Mouse (Mus musculus): ENCODE data around the gene Abcc5. TPM values are rescaled to one million over a fixed set of nuclear protein-coding genes. Genes with fewer than 3 reads are reported as not detected.
A peak's percentile ranks its signal among the peaks of the same experiment; 100 is the strongest.

Gene Abcc5
- 56.0 and 73.1 TPM in 2 replicates for polyA plus RNA-seq (2012; rRNA removed)

DNA sequence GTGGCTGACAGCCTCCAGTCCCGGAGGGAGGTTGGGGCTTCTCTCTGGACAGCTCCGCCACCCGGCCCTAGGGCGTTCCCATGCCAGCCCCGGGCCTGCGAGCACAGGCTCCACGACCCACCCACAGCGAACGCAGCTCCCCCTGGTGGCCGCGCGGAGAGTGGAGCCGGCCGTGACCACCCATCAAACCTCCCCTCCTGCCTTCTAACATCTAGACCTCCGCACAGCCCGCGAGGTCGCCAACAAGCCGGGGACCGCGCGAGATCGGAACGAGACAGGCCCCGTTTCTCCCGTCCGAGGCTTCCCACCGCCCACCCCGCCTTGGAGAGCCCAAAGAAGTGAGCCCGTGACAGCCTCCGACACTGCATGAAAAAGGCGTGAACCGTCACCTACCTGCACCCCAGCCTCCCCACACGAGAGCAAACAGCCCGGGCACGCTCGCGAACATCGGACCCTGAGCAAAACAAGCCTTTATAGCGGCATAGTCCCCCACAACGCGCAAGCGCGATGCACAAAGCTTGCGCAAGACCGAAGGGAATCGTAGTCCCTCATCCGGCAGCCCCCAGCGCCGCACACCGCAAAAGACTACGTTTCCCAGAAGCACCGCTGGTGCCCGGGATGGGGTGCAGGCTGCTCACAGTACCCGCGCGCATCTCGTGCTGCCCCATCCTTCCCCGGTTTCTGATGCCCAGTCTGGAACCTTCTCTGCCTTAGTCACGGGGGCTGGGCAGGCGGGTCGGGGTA lies at the start of gene Abcc5:
TSS of gene Abcc5 (minus strand) at position 540 of the 744 bp plus-strand sequence.
- peak; percentile 73 for TF ChIP-seq CTCF (conservative IDR thresholded peaks at IDR 0.05; ENCODE audit: insufficient read depth, insufficient read length, low read depth, low read length)
- peak; percentile 58 for TF ChIP-seq POLR2A (IDR thresholded peaks at IDR 0.05; ENCODE audit: low read depth, low read length)
- WGBS = under 1% methylated on average over 62 of the region's 62 CpGs

DNA sequence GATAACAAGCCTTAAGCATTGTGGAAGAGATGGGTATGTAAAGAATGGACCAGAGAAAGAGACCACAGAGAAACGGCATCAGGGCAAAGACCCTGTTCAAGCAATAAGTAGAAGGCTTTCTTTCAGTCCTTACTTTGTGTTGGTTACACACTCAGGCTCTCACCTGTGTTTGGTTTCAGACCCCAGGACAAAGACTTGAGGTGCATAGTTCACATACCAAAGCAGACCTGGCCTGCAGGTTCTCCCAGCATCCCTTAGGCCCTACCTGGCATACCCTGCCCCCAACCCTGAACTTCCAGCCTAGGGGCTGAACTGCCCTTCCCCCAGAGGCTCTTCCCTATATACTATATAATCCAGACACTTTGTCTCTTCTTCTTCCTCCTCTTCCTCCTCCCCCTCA lies 49.1 kb upstream of the Abcc5 start:
- Histone ChIP-seq H3K27ac (ENCODE audit: insufficient read depth, low read depth, low read length) (no peak overlapping the region), H3K27me3 (replicated peaks; ENCODE audit: control insufficient read depth, insufficient read depth, low read length) (no peaks in the 10 kb centered on the region), H3K4me3 (ENCODE audit: insufficient read depth, low read depth, low read length) (no peak overlapping the region), H3K36me3 (ENCODE audit: control insufficient read depth, insufficient read depth, low read length) (no peaks in the 10 kb centered on the region), H3K4me1 (ENCODE audit: control insufficient read depth, insufficient read depth, low read length) (peaks cover 8% of the 10 kb centered on the region)
- WGBS = 97% methylated on average over 1 of the region's 1 CpGs
- TF ChIP-seq CTCF (conservative IDR thresholded peaks at IDR 0.05; ENCODE audit: insufficient read depth, insufficient read length, low read depth, low read length) (no peak), POLR2A (IDR thresholded peaks at IDR 0.05; ENCODE audit: low read depth, low read length) (no peak)
- DNase-seq = no peak

More for the DNA sequence above, at the start of gene Abcc5:
- Histone ChIP-seq H3K4me1 (ENCODE audit: control insufficient read depth, insufficient read depth, low read length) (peaks cover 2% of the 10 kb centered on the region; the same call in 1 of the 2 replicates), H3K36me3 (ENCODE audit: control insufficient read depth, insufficient read depth, low read length) (no peaks in the 10 kb centered on the region), H3K27ac (ENCODE audit: insufficient read depth, low read depth, low read length) (peak within 1 kb of the TSS; percentile 58), H3K27me3 (replicated peaks; ENCODE audit: control insufficient read depth, insufficient read depth, low read length) (no peaks in the 10 kb centered on the region), H3K4me3 (ENCODE audit: insufficient read depth, low read depth, low read length) (peak within 1 kb of the TSS; percentile 77)
- DNase-seq = peak; percentile 93

DNA sequence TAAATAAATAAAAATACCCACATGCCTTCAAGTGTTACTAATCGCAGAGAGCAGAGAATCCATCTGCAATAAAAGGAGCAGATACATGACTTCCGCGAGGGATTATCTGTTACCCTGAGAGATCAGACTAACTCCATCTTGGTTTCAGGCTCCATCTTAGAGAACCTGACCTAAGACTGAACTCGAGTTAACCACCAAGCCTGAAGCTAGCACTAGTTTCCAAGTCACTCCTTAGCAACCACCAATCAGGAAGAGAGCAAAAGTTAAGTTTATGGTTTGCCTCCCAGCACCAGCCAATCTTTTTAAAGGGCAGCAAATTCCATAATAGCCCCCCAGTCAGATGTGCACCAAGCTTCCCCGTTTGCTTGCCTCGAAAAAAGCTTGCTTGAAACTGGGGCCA lies 48.6 kb upstream of the Abcc5 start:
- TF ChIP-seq POLR2A (IDR thresholded peaks at IDR 0.05; ENCODE audit: low read depth, low read length) = no peak
- TF ChIP-seq CTCF (conservative IDR thresholded peaks at IDR 0.05; ENCODE audit: insufficient read depth, insufficient read length, low read depth, low read length) = no peak
- 78% methylated on average over 6 of the region's 6 CpGs for WGBS
- H3K36me3 ChIP-seq (ENCODE audit: control insufficient read depth, insufficient read depth, low read length) = no peaks in the 10 kb centered on the region
- H3K4me1 ChIP-seq (ENCODE audit: control insufficient read depth, insufficient read depth, low read length) = peaks cover 8% of the 10 kb centered on the region
- no peak overlapping the region for H3K4me3 ChIP-seq (ENCODE audit: insufficient read depth, low read depth, low read length)
- no peaks in the 10 kb centered on the region for H3K27me3 ChIP-seq (replicated peaks; ENCODE audit: control insufficient read depth, insufficient read depth, low read length)
- H3K27ac ChIP-seq (ENCODE audit: insufficient read depth, low read depth, low read length) = no peak overlapping the region
- no peak for DNase-seq

DNA sequence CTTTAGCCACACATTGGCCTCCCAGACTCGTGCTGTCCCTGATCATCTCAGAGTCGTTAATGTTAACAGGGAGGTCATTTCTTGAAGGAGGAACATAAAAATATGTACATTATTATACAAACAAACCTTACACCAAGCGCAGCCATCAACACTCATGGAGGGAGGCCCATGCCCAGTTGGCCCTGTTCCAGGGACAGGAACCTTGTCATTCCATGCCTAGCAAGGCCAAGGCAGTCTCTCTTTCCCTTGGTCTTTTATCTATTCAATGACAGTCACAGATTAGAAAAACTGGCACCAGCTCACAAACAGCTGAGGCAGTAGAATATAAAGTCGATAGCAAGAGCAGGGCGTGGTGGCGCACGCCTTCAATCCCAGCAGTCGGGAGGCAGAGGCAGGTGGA lies 48.0 kb upstream of the Abcc5 start:
- H3K4me1 ChIP-seq (ENCODE audit: control insufficient read depth, insufficient read depth, low read length) = peaks cover 8% of the 10 kb centered on the region
- H3K36me3 ChIP-seq (ENCODE audit: control insufficient read depth, insufficient read depth, low read length) = no peaks in the 10 kb centered on the region
- DNase-seq = no peak
- H3K27me3 ChIP-seq (replicated peaks; ENCODE audit: control insufficient read depth, insufficient read depth, low read length) = no peaks in the 10 kb centered on the region
- H3K4me3 ChIP-seq (ENCODE audit: insufficient read depth, low read depth, low read length) = no peak overlapping the region
- 93% methylated on average over 8 of the region's 8 CpGs for WGBS
- TF ChIP-seq POLR2A (IDR thresholded peaks at IDR 0.05; ENCODE audit: low read depth, low read length) = no peak
- no peak for TF ChIP-seq CTCF (conservative IDR thresholded peaks at IDR 0.05; ENCODE audit: insufficient read depth, insufficient read length, low read depth, low read length)
- no peak overlapping the region for H3K27ac ChIP-seq (ENCODE audit: insufficient read depth, low read depth, low read length)

DNA sequence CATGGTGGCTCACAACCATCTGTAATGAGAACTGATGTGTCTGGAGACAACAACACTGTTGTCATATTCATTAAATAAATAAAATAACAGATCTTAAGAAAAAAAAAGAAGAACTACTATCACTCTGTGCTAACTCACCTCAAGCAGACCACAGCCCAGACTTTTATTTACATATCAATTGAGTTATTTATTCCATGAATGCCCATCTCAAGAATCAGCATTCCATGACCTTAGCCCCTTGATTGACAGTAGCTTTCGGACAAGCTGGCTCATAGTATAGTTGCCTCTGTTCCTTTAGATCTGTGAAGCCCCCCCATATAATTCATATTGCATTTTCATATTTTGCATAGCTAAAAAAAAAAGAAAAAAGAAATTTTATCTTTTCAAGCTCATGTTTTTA lies 47.6 kb upstream of the Abcc5 start:
- no peak for DNase-seq
- 88% methylated on average over 1 of the region's 1 CpGs for WGBS
- TF ChIP-seq POLR2A (IDR thresholded peaks at IDR 0.05; ENCODE audit: low read depth, low read length) = no peak
- TF ChIP-seq CTCF (conservative IDR thresholded peaks at IDR 0.05; ENCODE audit: insufficient read depth, insufficient read length, low read depth, low read length) = no peak

DNA sequence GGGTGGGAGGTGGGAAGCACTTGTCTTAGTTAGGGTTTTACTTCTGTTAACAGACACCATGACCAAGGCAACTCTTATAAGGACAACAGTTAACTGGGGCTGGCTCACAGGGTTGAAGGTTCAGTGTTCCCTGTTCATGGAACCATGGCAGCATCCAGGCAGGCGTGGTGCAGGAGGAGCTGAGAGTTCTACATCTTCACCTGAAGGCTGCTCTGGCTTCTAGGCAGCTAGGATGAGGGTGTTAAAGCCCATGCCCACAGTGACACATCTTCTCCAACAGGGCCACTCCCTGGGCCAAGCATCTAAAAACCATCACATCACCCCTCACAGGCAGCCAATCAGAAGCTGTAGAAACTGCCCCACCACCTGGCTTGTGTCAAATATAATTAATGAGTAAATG lies 45.5 kb upstream of the Abcc5 start:
- Histone ChIP-seq H3K27me3 (replicated peaks; ENCODE audit: control insufficient read depth, insufficient read depth, low read length) (no peaks in the 10 kb centered on the region), H3K4me3 (ENCODE audit: insufficient read depth, low read depth, low read length) (no peak overlapping the region), H3K27ac (ENCODE audit: insufficient read depth, low read depth, low read length) (peak overlapping the region; percentile 80; the same call in 1 of the 2 replicates), H3K36me3 (ENCODE audit: control insufficient read depth, insufficient read depth, low read length) (no peaks in the 10 kb centered on the region), H3K4me1 (ENCODE audit: control insufficient read depth, insufficient read depth, low read length) (peaks cover under 1% of the 10 kb centered on the region; the same call in 1 of the 2 replicates)
- peak; percentile 81 for DNase-seq
- 59% methylated on average over 1 of the region's 1 CpGs for WGBS
- no peak for TF ChIP-seq POLR2A (IDR thresholded peaks at IDR 0.05; ENCODE audit: low read depth, low read length)
- TF ChIP-seq CTCF (conservative IDR thresholded peaks at IDR 0.05; ENCODE audit: insufficient read depth, insufficient read length, low read depth, low read length) = no peak

More for the DNA sequence above, 47.6 kb upstream of the Abcc5 start:
- no peaks in the 10 kb centered on the region for H3K36me3 ChIP-seq (ENCODE audit: control insufficient read depth, insufficient read depth, low read length)
- H3K27me3 ChIP-seq (replicated peaks; ENCODE audit: control insufficient read depth, insufficient read depth, low read length) = no peaks in the 10 kb centered on the region
- H3K4me3 ChIP-seq (ENCODE audit: insufficient read depth, low read depth, low read length) = no peak overlapping the region
- no peak overlapping the region for H3K27ac ChIP-seq (ENCODE audit: insufficient read depth, low read depth, low read length)
- peaks cover 8% of the 10 kb centered on the region for H3K4me1 ChIP-seq (ENCODE audit: control insufficient read depth, insufficient read depth, low read length)

DNA sequence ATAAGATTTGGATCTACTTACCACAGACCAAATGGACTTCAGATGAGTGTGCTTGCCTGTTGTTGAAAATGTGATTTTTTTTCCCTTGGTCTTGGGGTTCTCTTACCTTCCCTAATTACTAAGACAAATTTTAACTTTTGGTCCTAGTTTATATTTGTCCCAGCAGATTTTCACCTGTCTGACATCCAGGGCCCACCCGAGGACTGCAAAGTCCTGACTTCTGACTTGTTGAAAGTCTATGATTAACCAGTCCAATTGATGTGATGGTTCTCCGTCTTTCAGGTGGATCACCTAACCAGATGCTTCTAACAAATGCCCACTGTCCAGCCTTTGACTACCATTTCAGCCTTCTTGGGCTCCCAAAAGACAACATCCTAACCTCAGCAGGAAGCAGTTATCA lies 44.8 kb upstream of the Abcc5 start:
- 69% methylated on average over 2 of the region's 2 CpGs for WGBS
- Histone ChIP-seq H3K36me3 (ENCODE audit: control insufficient read depth, insufficient read depth, low read length) (no peaks in the 10 kb centered on the region), H3K4me3 (ENCODE audit: insufficient read depth, low read depth, low read length) (no peak overlapping the region), H3K4me1 (ENCODE audit: control insufficient read depth, insufficient read depth, low read length) (no peaks in the 10 kb centered on the region; the same call in 1 of the 2 replicates), H3K27ac (ENCODE audit: insufficient read depth, low read depth, low read length) (peak overlapping the region; percentile 80), H3K27me3 (replicated peaks; ENCODE audit: control insufficient read depth, insufficient read depth, low read length) (no peaks in the 10 kb centered on the region)
- no peak for TF ChIP-seq POLR2A (IDR thresholded peaks at IDR 0.05; ENCODE audit: low read depth, low read length)
- peak; percentile 59 for DNase-seq
